Mouse (Mus musculus) limb, embryonic 15.5 days (tissue): ENCODE data around the gene Fgfr2. TPM values are rescaled to one million over a fixed set of nuclear protein-coding genes. Genes with fewer than 3 reads are reported as not detected.
A peak's percentile ranks its signal among the peaks of the same experiment; 100 is the strongest.
"Not testable (repeated sequence)": the region's sequence is repeated elsewhere in the genome, so short reads cannot be mapped to it uniquely, and the experiment has no call there.

ENCODE experiments used
- ATAC-seq: fragments of 200-750 bp; cut with Nextera tagmentation; 2 replicates; pipeline ENCODE4 v1.8.0; 2017; ENCODE audit warnings: low read depth, moderate TSS enrichment; ENCODE audit not compliant: insufficient number of reproducible peaks, low FRiP score, low TSS enrichment
- H3K27ac ChIP-seq: fragments of 300-500 bp; sonication (generic); 2 replicates; pipeline ENCODE4 v1.5.1; 2015; ENCODE audit warnings: moderate library complexity, mild to moderate bottlenecking, inconsistent platforms
- H3K27me3 ChIP-seq: fragments of 300-500 bp; sonication (generic); 2 replicates; pipeline ENCODE4 v1.6.1; 2015; ENCODE audit warnings: inconsistent platforms
- H3K36me3 ChIP-seq: fragments of 300-500 bp; sonication (generic); 2 replicates; pipeline ENCODE4 v1.6.1; 2015; ENCODE audit warnings: inconsistent platforms
- H3K4me1 ChIP-seq: fragments of 300-500 bp; sonication (generic); 2 replicates; pipeline ENCODE4 v1.6.1; 2015; ENCODE audit warnings: inconsistent platforms
- H3K4me2 ChIP-seq: fragments of 300-500 bp; sonication (generic); 2 replicates; pipeline ENCODE4 v1.6.1; 2015; ENCODE audit warnings: mild to moderate bottlenecking, inconsistent platforms
- H3K4me3 ChIP-seq: fragments of 300-500 bp; sonication (generic); 2 replicates; pipeline ENCODE4 v1.5.1; 2015; ENCODE audit warnings: mild to moderate bottlenecking, inconsistent platforms
- H3K9ac ChIP-seq: fragments of 300-500 bp; sonication (generic); 2 replicates; pipeline ENCODE4 v1.6.1; 2015; ENCODE audit warnings: inconsistent platforms
- H3K9me3 ChIP-seq: fragments of 300-500 bp; sonication (generic); 2 replicates; pipeline ENCODE4 v1.6.1; 2016; ENCODE audit warnings: inconsistent platforms
- WGBS: fragments of 180-500 bp; shearing (Covaris S2); methylation state at CpG from one replicate; pipeline ENCODE4 v1.1.7; 2015; 5-methylcytosine and 5-hydroxymethylcytosine counted together
- polyA plus RNA-seq: library from polyadenylated mRNA; unstranded; fragments of >200 nt; fragmentation: Nextera tagmentation; extraction: Ambion mirVana; gene quantifications from 2 replicates; pipeline ENCODE4 v1.2.1, GENCODE M21; 2015

Gene Fgfr2
- polyA plus RNA-seq, 1 experiment from 2014 or later = 101 TPM

GRCm38 (mm10) chr7:131434276-131434675, 1688.9 kb downstream of the Fgfr2 start:
- ATAC-seq = no peak
- WGBS = 76% methylated on average over 1 of the region's 1 CpGs
- H3K9me3 ChIP-seq = no peaks in the 10 kb centered on the region
- peaks cover 16% of the 10 kb centered on the region for H3K36me3 ChIP-seq
- no peak overlapping the region for H3K4me2 ChIP-seq
- H3K4me3 ChIP-seq = no peak overlapping the region
- no peak overlapping the region for H3K27ac ChIP-seq
- no peak overlapping the region for H3K9ac ChIP-seq
- H3K27me3 ChIP-seq = no peaks in the 10 kb centered on the region
- no peaks in the 10 kb centered on the region for H3K4me1 ChIP-seq

GRCm38 (mm10) chr7:131432244-131432643, 1690.9 kb downstream of the Fgfr2 start:
- Histone ChIP-seq H3K4me1 (no peaks in the 10 kb centered on the region), H3K36me3 (peaks cover 32% of the 10 kb centered on the region), H3K27ac (no peak overlapping the region), H3K4me2 (no peak overlapping the region), H3K4me3 (no peak overlapping the region), H3K9ac (no peak overlapping the region), H3K9me3 (no peaks in the 10 kb centered on the region), H3K27me3 (no peaks in the 10 kb centered on the region)
- no peak for ATAC-seq
- WGBS = 11% methylated on average over 1 of the region's 1 CpGs

DNA sequence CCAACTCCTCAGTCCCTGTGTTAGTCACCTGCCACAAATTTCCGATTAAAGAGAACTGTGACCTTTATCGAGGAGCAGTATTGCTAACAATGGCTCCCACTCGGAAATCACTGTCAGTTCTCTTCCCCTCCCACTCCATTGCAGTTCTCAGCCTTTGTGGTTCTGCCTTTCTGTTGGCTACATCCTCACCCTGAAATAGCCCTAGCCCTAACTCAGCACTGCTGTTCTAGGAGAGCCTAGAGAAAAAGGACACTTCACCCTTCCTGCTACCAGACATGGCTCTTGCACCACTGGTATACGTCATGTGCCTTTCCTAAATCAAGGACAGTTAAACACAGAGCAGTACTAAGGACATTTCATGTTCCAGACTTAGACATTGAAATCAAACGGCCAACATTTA, 1695.8 kb downstream of the Fgfr2 start:
- Histone ChIP-seq H3K4me2 (no peak overlapping the region), H3K36me3 (peaks cover 35% of the 10 kb centered on the region), H3K4me1 (no peaks in the 10 kb centered on the region), H3K9me3 (no peaks in the 10 kb centered on the region), H3K4me3 (no peak overlapping the region), H3K27ac (no peak overlapping the region), H3K27me3 (no peaks in the 10 kb centered on the region), H3K9ac (no peak overlapping the region)
- ATAC-seq = no peak
- WGBS = 89% methylated on average over 5 of the region's 5 CpGs

DNA sequence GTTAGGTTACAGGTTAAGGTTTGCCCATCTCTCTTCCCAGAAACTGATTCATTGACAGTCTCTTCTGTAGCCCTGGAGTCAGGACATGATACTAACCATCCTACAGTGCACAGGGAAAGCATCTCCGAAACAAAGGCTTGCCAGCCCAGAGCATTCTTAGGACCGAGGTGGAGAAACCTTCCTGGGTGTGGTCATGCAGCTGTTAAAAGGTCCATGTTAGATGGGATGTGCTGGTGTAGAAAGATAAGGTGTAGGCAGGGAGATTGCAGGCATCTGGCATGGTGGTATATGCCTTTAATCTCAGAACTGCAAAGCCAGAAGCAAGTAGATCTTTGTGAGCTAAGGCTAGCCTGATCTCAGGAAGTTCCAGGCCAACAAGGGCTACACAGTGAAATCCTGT, 1698.2 kb downstream of the Fgfr2 start:
- no peak overlapping the region for H3K4me2 ChIP-seq
- ATAC-seq = no peak

DNA sequence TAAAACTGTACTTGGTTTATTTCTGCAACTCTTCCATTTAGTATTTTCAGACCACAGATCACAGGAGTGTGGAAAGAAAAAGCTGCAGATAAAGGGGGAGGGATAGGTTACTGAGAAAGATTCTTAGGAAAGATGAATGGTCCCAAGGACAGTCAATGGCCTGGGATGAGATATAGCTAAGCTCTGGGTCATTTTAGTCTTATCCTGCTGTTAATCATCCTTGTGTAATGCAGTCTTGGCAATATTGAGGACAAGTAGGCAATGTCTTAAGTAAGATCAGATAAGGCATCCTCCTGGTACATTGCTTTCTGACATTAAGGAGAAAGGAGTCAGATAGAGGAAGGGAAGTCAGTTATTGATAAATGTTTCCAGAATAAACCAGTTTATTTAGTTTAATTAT, 1705.5 kb downstream of the Fgfr2 start:
- H3K4me3 ChIP-seq = no peak overlapping the region
- no peaks in the 10 kb centered on the region; the same call in 1 of the 2 replicates for H3K4me1 ChIP-seq
- H3K27me3 ChIP-seq = no peaks in the 10 kb centered on the region
- no peak overlapping the region for H3K9ac ChIP-seq
- no peak overlapping the region for H3K27ac ChIP-seq
- no peak overlapping the region for H3K4me2 ChIP-seq
- no peaks in the 10 kb centered on the region for H3K9me3 ChIP-seq
- no peak for ATAC-seq
- H3K36me3 ChIP-seq = no peaks in the 10 kb centered on the region

More for the DNA sequence above, 1698.2 kb downstream of the Fgfr2 start:
- WGBS = 76% methylated on average over 2 of the region's 2 CpGs
- Histone ChIP-seq H3K9me3 (no peaks in the 10 kb centered on the region), H3K4me3 (no peak overlapping the region), H3K4me1 (no peaks in the 10 kb centered on the region), H3K9ac (no peak overlapping the region), H3K27ac (no peak overlapping the region), H3K36me3 (peaks cover 24% of the 10 kb centered on the region), H3K27me3 (no peaks in the 10 kb centered on the region)

GRCm38 (mm10) chr7:131416742-131417141, 1706.4 kb downstream of the Fgfr2 start:
- not testable (repeated sequence) for H3K27ac ChIP-seq, H3K4me3 ChIP-seq, H3K9me3 ChIP-seq, H3K36me3 ChIP-seq, H3K4me2 ChIP-seq, H3K4me1 ChIP-seq, ATAC-seq, H3K9ac ChIP-seq, H3K27me3 ChIP-seq

DNA sequence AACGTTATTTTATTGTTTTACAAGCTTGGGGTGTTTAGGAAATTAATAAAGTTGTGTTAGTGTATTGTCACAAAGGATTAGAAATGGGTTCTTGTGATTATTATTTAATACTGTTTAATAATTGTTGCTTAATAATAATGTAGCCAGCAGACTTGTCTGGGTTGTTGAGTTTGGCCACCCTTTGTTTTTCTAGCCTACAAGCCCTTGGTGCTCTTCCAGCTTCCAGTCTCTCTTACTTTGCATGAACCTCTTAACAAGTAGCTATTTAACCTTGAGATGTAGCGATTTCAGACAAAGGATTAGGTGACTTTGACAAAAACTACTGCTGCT, 1711.2 kb downstream of the Fgfr2 start:
- no peaks in the 10 kb centered on the region for H3K36me3 ChIP-seq
- H3K9me3 ChIP-seq = no peaks in the 10 kb centered on the region
- no peak overlapping the region for H3K9ac ChIP-seq
- H3K27me3 ChIP-seq = no peaks in the 10 kb centered on the region
- WGBS = 29% methylated on average over 2 of the region's 2 CpGs
- peak overlapping the region; percentile 73; the same call in 1 of the 2 replicates for H3K4me3 ChIP-seq
- peak overlapping the region; percentile 72; the same call in 1 of the 2 replicates for H3K4me2 ChIP-seq
- ATAC-seq = no peak
- H3K27ac ChIP-seq = no peak overlapping the region
- peaks cover 17% of the 10 kb centered on the region for H3K4me1 ChIP-seq

GRCm38 (mm10) chr7:131411221-131411940, 1711.8 kb downstream of the Fgfr2 start:
- H3K4me1 ChIP-seq = peaks cover 17% of the 10 kb centered on the region
- no peak overlapping the region for H3K27ac ChIP-seq
- H3K4me2 ChIP-seq = peak overlapping the region; percentile 72
- WGBS = 14% methylated on average over 10 of the region's 10 CpGs
- H3K9ac ChIP-seq = no peak overlapping the region
- H3K4me3 ChIP-seq = peak overlapping the region; percentile 73
- H3K36me3 ChIP-seq = no peaks in the 10 kb centered on the region
- H3K27me3 ChIP-seq = no peaks in the 10 kb centered on the region
- ATAC-seq = no peak
- no peaks in the 10 kb centered on the region for H3K9me3 ChIP-seq

DNA sequence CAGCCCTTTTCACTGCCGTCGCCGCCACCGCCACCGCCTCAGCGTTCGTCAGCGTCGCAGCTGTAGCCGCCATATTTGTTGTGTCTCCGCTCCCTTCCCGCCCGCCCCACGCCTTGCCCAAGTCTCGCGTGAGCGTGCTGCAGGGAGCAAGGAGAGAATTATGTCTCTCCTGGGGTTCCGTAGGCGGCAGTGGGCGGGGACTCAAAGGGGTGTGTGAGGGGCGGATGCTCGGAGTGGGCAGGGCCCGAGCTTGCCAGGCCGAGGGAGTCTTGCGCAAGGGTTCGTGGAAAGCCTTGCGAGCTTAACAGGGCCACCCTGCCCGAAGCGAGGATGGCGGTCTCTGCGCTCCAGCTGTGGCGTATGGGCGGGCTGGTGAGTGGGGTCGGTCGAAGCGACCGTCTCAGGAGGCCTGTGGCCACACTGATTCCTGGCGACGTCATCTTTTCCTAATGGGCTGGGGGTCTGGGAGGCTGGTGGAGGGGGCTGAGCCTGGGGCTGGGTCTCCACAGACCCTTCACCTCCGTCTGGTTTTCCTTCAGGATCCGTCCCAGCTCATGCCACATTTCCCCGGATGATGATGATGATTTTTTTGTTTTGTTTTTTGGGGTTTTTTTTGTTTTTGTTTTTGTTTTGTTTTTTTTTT, 1712.6 kb downstream of the Fgfr2 start, which contains the start of the genes Ikzf5 and Acadsb:
Gene Ikzf5, minus strand, starts transcription at position 106 of the 643 bp plus-strand sequence.
Gene Acadsb, plus strand, starts transcription at position 186 of the 643 bp plus-strand sequence.
- peak; percentile 98 for ATAC-seq
- no peaks in the 10 kb centered on the region for H3K36me3 ChIP-seq
- H3K27ac ChIP-seq = peak within 1 kb of the TSS; percentile 87
- no peaks in the 10 kb centered on the region for H3K27me3 ChIP-seq
- H3K9me3 ChIP-seq = no peaks in the 10 kb centered on the region
- H3K4me2 ChIP-seq = peak within 1 kb of the TSS; percentile 72
- peak within 1 kb of the TSS; percentile 73 for H3K4me3 ChIP-seq
- peak within 1 kb of the TSS; percentile 97 for H3K9ac ChIP-seq
- peaks cover 17% of the 10 kb centered on the region for H3K4me1 ChIP-seq
- under 1% methylated on average over 42 of the region's 42 CpGs for WGBS

DNA sequence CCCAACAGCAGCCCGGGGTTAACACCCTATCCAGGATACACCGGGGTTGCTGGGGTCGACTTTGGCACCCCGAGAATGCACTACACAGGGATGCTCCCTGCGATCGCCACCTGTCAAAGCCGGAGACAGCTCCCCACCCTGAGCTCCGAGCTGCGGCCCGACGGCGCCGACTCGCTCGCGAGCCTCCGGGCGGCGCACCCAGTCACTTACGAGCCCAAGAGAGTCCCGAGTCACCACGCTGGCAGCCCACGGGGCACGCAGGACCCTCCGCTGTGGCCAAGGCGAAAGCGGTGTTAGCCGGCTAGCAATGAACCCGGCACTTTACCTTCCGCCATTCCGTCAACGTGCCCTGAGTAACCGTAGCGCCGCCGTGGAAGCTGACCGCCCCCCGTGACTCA, 1713.2 kb downstream of the Fgfr2 start:
- H3K4me1 ChIP-seq = peaks cover 17% of the 10 kb centered on the region
- no peaks in the 10 kb centered on the region for H3K9me3 ChIP-seq
- peak overlapping the region; percentile 73 for H3K4me3 ChIP-seq
- H3K36me3 ChIP-seq = no peaks in the 10 kb centered on the region
- H3K27me3 ChIP-seq = no peaks in the 10 kb centered on the region
- WGBS = under 1% methylated on average over 38 of the region's 38 CpGs
- ATAC-seq = no peak; the same call in 1 of the 2 replicates
- H3K9ac ChIP-seq = peak overlapping the region; percentile 97
- H3K27ac ChIP-seq = peak overlapping the region; percentile 87
- peak overlapping the region; percentile 72 for H3K4me2 ChIP-seq

GRCm38 (mm10) chr7:131409321-131409987, 1713.7 kb downstream of the Fgfr2 start:
- H3K4me2 ChIP-seq = peak overlapping the region; percentile 72
- ATAC-seq = no peak
- peak overlapping the region; percentile 73 for H3K4me3 ChIP-seq
- peak overlapping the region; percentile 87; the same call in 1 of the 2 replicates for H3K27ac ChIP-seq
- peaks cover 17% of the 10 kb centered on the region for H3K4me1 ChIP-seq
- no peaks in the 10 kb centered on the region for H3K9me3 ChIP-seq
- no peaks in the 10 kb centered on the region for H3K27me3 ChIP-seq
- WGBS = 6% methylated on average over 16 of the region's 16 CpGs
- peak overlapping the region; percentile 97 for H3K9ac ChIP-seq
- no peaks in the 10 kb centered on the region for H3K36me3 ChIP-seq

- H3K4me2 ChIP-seq, ATAC-seq, H3K9me3 ChIP-seq, H3K4me1 ChIP-seq, H3K27me3 ChIP-seq, H3K9ac ChIP-seq, H3K27ac ChIP-seq, H3K4me3 ChIP-seq: not testable (repeated sequence)
- H3K36me3 ChIP-seq = peaks cover 26% of the 10 kb centered on the region
- 93% methylated on average over 7 of the region's 7 CpGs for WGBS
Measured at GRCm38 (mm10) chr7:131391761-131392160, 1731.4 kb downstream of the Fgfr2 start.
